Mouse (Mus musculus): ENCODE results near the gene Slc25a44.

The Slc25a44 gene

GRCm38 (mm10) chr3:88424605-88425329 lies at the start of gene Slc25a44:
Gene Slc25a44, minus strand, starts transcription at chr3:88425139.
- peak; percentile 82 to 87 for DNase-seq (ENCODE audit: low read depth in 1 of 2, low spot score in 2 of 2)

GRCm38 (mm10) chr3:88473571-88473970 lies 48.6 kb upstream of the Slc25a44 start:
- DNase-seq (ENCODE audit: low read depth in 1 of 2, low spot score in 2 of 2) = no peak

- no peak for DNase-seq (ENCODE audit: low read depth in 1 of 2, low spot score in 2 of 2)
Observed at GRCm38 (mm10) chr3:88473020-88473419, 48.1 kb upstream of the Slc25a44 start.

GRCm38 (mm10) chr3:88470943-88471479 lies 46.1 kb upstream of the Slc25a44 start:
- no peak for DNase-seq (ENCODE audit: low read depth in 1 of 2, low spot score in 2 of 2)

- DNase-seq (ENCODE audit: low read depth in 1 of 2, low spot score in 2 of 2) = no peak
Observed at GRCm38 (mm10) chr3:88469466-88469865, 44.5 kb upstream of the Slc25a44 start.

- peak; percentile 52 to 78 for DNase-seq (ENCODE audit: low read depth in 1 of 2, low spot score in 2 of 2)
Observed at GRCm38 (mm10) chr3:88467116-88467824, 42.3 kb upstream of the Slc25a44 start.

GRCm38 (mm10) chr3:88465127-88465526 lies 40.2 kb upstream of the Slc25a44 start:
- no peak for DNase-seq (ENCODE audit: low read depth in 1 of 2, low spot score in 2 of 2)

- no peak for DNase-seq (ENCODE audit: low read depth in 1 of 2, low spot score in 2 of 2)
Observed at GRCm38 (mm10) chr3:88464425-88464824, 39.5 kb upstream of the Slc25a44 start.

GRCm38 (mm10) chr3:88460983-88461696 lies 36.2 kb upstream of the Slc25a44 start, which contains the start of gene Sema4a:
Gene Sema4a, minus strand, starts transcription at chr3:88461182.
- DNase-seq (ENCODE audit: low read depth in 1 of 2, low spot score in 2 of 2) = no peak

- DNase-seq (ENCODE audit: low read depth in 1 of 2, low spot score in 2 of 2) = no peak
Observed at GRCm38 (mm10) chr3:88460029-88460428, 35.1 kb upstream of the Slc25a44 start.

GRCm38 (mm10) chr3:88458778-88459219 lies 33.9 kb upstream of the Slc25a44 start:
- no peak for DNase-seq (ENCODE audit: low read depth in 1 of 2, low spot score in 2 of 2)

GRCm38 (mm10) chr3:88456746-88457532 lies 32.0 kb upstream of the Slc25a44 start:
- DNase-seq (ENCODE audit: low read depth in 1 of 2, low spot score in 2 of 2) = no peak

- DNase-seq (ENCODE audit: low read depth in 1 of 2, low spot score in 2 of 2) = no peak
Observed at GRCm38 (mm10) chr3:88456313-88456712, 31.4 kb upstream of the Slc25a44 start.

GRCm38 (mm10) chr3:88455588-88456264 lies 30.8 kb upstream of the Slc25a44 start:
- DNase-seq (ENCODE audit: low read depth in 1 of 2, low spot score in 2 of 2) = no peak

GRCm38 (mm10) chr3:88454762-88455587 lies 30.0 kb upstream of the Slc25a44 start:
- DNase-seq (ENCODE audit: low read depth in 1 of 2, low spot score in 2 of 2) = peak in 1 of 2 experiments; percentile 43

- no peak for DNase-seq (ENCODE audit: low read depth in 1 of 2, low spot score in 2 of 2)
Observed at GRCm38 (mm10) chr3:88453986-88454385, 29.0 kb upstream of the Slc25a44 start.

GRCm38 (mm10) chr3:88453369-88453768 lies 28.4 kb upstream of the Slc25a44 start:
- no peak for DNase-seq (ENCODE audit: low read depth in 1 of 2, low spot score in 2 of 2)

- no peak for DNase-seq (ENCODE audit: low read depth in 1 of 2, low spot score in 2 of 2)
Observed at GRCm38 (mm10) chr3:88452716-88453115, 27.8 kb upstream of the Slc25a44 start.

- no peak for DNase-seq (ENCODE audit: low read depth in 1 of 2, low spot score in 2 of 2)
Observed at GRCm38 (mm10) chr3:88452246-88452645, 27.3 kb upstream of the Slc25a44 start.
